Mouse (Mus musculus): ENCODE measurements around the gene Slc25a3.
A peak's percentile ranks its signal among the peaks of the same experiment; 100 is the strongest.

Slc25a3 gene

GRCm38 (mm10) chr10:91141564-91141963 lies 17.7 kb upstream of the Slc25a3 start:
- peak; percentile 38 for DNase-seq

- no peak for DNase-seq
These were observed 15.4 kb upstream of the Slc25a3 start for GRCm38 (mm10) chr10:91139148-91139766.

GRCm38 (mm10) chr10:91138317-91138716 lies 14.5 kb upstream of the Slc25a3 start:
- peak; percentile 41 for DNase-seq

- no peak for DNase-seq
These were observed 13.5 kb upstream of the Slc25a3 start for GRCm38 (mm10) chr10:91137400-91137799.

GRCm38 (mm10) chr10:91135302-91135972 lies 11.6 kb upstream of the Slc25a3 start:
- DNase-seq: no peak

- peak; percentile 11 for DNase-seq
These were observed 7.7 kb upstream of the Slc25a3 start for GRCm38 (mm10) chr10:91131565-91131964.

GRCm38 (mm10) chr10:91130792-91131191 lies 6.9 kb upstream of the Slc25a3 start:
- no peak for DNase-seq

GRCm38 (mm10) chr10:91128551-91129160 lies 4.8 kb upstream of the Slc25a3 start:
- no peak for DNase-seq

- DNase-seq: no peak
These were observed 3.5 kb upstream of the Slc25a3 start for GRCm38 (mm10) chr10:91127395-91127794.

GRCm38 (mm10) chr10:91126618-91127355 lies 2.9 kb upstream of the Slc25a3 start:
- no peak for DNase-seq

GRCm38 (mm10) chr10:91123281-91123827 lies 505 bp downstream of the Slc25a3 start:
- peak; percentile 64 for DNase-seq

GRCm38 (mm10) chr10:91122646-91123045 lies 1.2 kb downstream of the Slc25a3 start:
- DNase-seq: no peak

- no peak for DNase-seq
These were observed 6.9 kb downstream of the Slc25a3 start for GRCm38 (mm10) chr10:91116958-91117357.

GRCm38 (mm10) chr10:91109841-91110240 lies 14.0 kb downstream of the Slc25a3 start:
- no peak for DNase-seq

GRCm38 (mm10) chr10:91105981-91106380 lies 17.9 kb downstream of the Slc25a3 start:
- no peak for DNase-seq

- no peak for DNase-seq
These were observed 20.9 kb downstream of the Slc25a3 start for GRCm38 (mm10) chr10:91102799-91103590.

- DNase-seq: no peak
These were observed 21.9 kb downstream of the Slc25a3 start for GRCm38 (mm10) chr10:91101936-91102335.

- no peak for DNase-seq
These were observed 23.8 kb downstream of the Slc25a3 start for GRCm38 (mm10) chr10:91100101-91100500.

GRCm38 (mm10) chr10:91098056-91098455 lies 25.8 kb downstream of the Slc25a3 start:
- DNase-seq: no peak

- DNase-seq: no peak
These were observed 29.4 kb downstream of the Slc25a3 start for GRCm38 (mm10) chr10:91094251-91095104.

GRCm38 (mm10) chr10:91092812-91093211 lies 31.0 kb downstream of the Slc25a3 start:
- DNase-seq: no peak

All from lung, postnatal 36 days (tissue).